Mouse (Mus musculus): ENCODE measurements at regions not wholly inside any gene's neighbourhood (a gene's known extent, or its start where the extent isn't known, plus 50 kb on each side); places are given as distances from the start of the nearest gene placed in this dataset.
A peak's percentile ranks its signal among the peaks of the same experiment; 100 is the strongest.

DNA sequence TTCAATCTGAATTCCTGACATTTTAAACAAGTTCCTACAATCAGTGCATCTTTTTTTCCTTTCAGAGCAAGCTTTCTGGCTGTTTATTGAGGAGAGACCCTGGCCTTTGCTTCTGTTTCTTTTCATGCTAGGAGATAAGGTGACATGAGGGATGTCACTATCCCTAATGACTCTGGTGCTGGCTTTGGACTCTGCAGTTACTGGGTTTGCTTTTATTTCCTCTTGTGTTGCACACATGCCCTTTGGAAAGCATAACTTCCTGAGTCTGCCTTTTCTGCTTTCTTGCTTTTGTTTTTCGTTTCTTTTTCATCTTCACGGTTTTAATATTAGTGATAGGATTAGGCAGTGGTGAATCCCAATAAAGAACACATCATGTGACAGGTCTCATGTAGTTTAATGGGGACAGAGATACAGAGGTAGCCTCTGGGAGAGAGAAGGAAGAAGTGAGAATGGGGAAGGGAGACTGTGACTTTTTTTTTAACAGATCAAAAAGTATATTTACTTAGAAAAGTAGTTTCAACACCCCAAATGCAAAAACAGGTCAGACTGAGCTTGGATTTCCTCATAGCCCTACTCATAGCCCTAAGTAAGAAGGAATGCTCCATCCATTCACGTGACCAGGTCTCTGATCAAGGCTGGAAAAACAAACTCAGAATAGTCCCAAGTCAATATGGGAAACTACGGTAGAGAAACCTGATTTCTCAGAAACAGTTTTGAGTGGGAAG lies 61.1 kb upstream of the Itga1 start:
- Histone ChIP-seq H3K79me2 (ENCODE audit: control insufficient read depth, insufficient read depth, low read length) (no peaks in the 10 kb centered on the region), H3K27ac (replicated peaks; ENCODE audit: insufficient read depth, low read depth, low read length) (no peak overlapping the region), H3K4me3 (ENCODE audit: insufficient read depth, low read depth, low read length) (no peak overlapping the region), H3K9ac (ENCODE audit: low read depth, low read length) (no peak overlapping the region), H3K36me3 (ENCODE audit: control insufficient read depth, insufficient read depth, low read length) (no peaks in the 10 kb centered on the region), H3K4me1 (ENCODE audit: control insufficient read depth, insufficient read depth, low read length) (no peaks in the 10 kb centered on the region; the same call in 1 of the 2 replicates), H3K27me3 (ENCODE audit: control insufficient read depth, insufficient read depth, low read length) (no peaks in the 10 kb centered on the region)
- WGBS = 46% methylated on average over 4 of the region's 4 CpGs
- TF ChIP-seq CTCF (IDR thresholded peaks at IDR 0.05; ENCODE audit: low read depth, low read length) (no peak), POLR2A (IDR thresholded peaks at IDR 0.05; ENCODE audit: extremely low read depth, insufficient read depth, low read length) (no peak)
- DNase-seq (ENCODE audit: extremely low read depth, low read depth, low spot score) = peak; percentile 50

DNA sequence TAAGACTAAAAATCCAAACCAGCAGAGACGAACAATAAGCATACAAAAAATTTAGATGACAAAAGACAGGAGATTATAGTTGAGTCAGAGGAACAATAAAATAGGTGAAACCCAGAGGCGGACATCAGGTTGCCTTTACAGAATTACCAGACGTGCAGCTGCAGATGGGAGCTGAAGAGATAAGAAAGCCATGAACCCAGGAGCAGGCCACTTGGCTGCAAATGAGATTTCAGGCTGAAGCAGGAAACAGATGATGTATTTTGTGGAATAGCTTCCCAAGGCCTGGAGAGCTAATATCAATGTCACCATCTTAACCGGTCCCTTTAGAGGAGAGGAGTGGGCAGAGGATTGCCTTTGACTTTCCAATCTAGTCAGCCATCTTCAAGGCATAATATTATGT lies 57.6 kb upstream of the Itga1 start:
- H3K79me2 ChIP-seq (ENCODE audit: control insufficient read depth, insufficient read depth, low read length) = no peaks in the 10 kb centered on the region
- DNase-seq (ENCODE audit: extremely low read depth, low read depth, low spot score) = no peak
- 78% methylated on average over 4 of the region's 4 CpGs for whole genome bisulfite sequencing

More for the DNA sequence above, 57.6 kb upstream of the Itga1 start:
- no peak for TF ChIP-seq POLR2A (IDR thresholded peaks at IDR 0.05; ENCODE audit: extremely low read depth, insufficient read depth, low read length)
- TF ChIP-seq CTCF (IDR thresholded peaks at IDR 0.05; ENCODE audit: low read depth, low read length) = no peak
- Histone ChIP-seq H3K4me3 (ENCODE audit: insufficient read depth, low read depth, low read length) (no peak overlapping the region), H3K4me1 (ENCODE audit: control insufficient read depth, insufficient read depth, low read length) (no peaks in the 10 kb centered on the region; the same call in 1 of the 2 replicates), H3K27ac (replicated peaks; ENCODE audit: insufficient read depth, low read depth, low read length) (no peak overlapping the region), H3K36me3 (ENCODE audit: control insufficient read depth, insufficient read depth, low read length) (no peaks in the 10 kb centered on the region), H3K9ac (ENCODE audit: low read depth, low read length) (no peak overlapping the region), H3K27me3 (ENCODE audit: control insufficient read depth, insufficient read depth, low read length) (no peaks in the 10 kb centered on the region)

Data from liver, adult 2 months (tissue).